Mouse (Mus musculus) limb, embryonic 14.5 days (tissue): ENCODE data around the gene Ablim1. TPM values are rescaled to one million over a fixed set of nuclear protein-coding genes. Genes with fewer than 3 reads are reported as not detected.

ENCODE experiments used
- ATAC-seq: fragments of 200-750 bp; cut with Nextera tagmentation; 2 replicates; pipeline ENCODE4 v1.8.0; 2017; ENCODE audit warnings: low read depth, moderate number of reproducible peaks, moderate TSS enrichment; ENCODE audit not compliant: low FRiP score
- DNase-seq: peaks from one replicate; pipeline ENCODE4 v3.0.0-alpha.2; 2015; ENCODE audit warnings: low spot score
- H3K27ac ChIP-seq: fragments of 300-500 bp; sonication (generic); replicated peaks from 2 replicates; pipeline ENCODE4 v1.5.1; 2014; ENCODE audit warnings: low read depth, mild to moderate bottlenecking, low read length, moderate library complexity, mixed read lengths
- H3K27me3 ChIP-seq: fragments of 300-500 bp; sonication (generic); 2 replicates; pipeline ENCODE4 v1.6.1; 2014; ENCODE audit warnings: low read length, mixed read lengths; ENCODE audit not compliant: control insufficient read depth, insufficient read depth
- H3K36me3 ChIP-seq: fragments of 300-500 bp; sonication (generic); 2 replicates; pipeline ENCODE4 v1.6.1; 2014; ENCODE audit warnings: mild to moderate bottlenecking, low read length, moderate library complexity, mixed read lengths; ENCODE audit not compliant: control insufficient read depth, insufficient read depth
- H3K4me1 ChIP-seq: fragments of 300-500 bp; sonication (generic); 2 replicates; pipeline ENCODE4 v1.6.1; 2014; ENCODE audit warnings: antibody characterized with exemption, low read length, mixed read lengths; ENCODE audit not compliant: control insufficient read depth, insufficient read depth
- H3K4me2 ChIP-seq: fragments of 300-500 bp; sonication (generic); replicated peaks from 2 replicates; pipeline ENCODE4 v1.6.1; 2014; ENCODE audit warnings: low read depth, mild to moderate bottlenecking, low read length, moderate library complexity; ENCODE audit not compliant: severe bottlenecking
- H3K4me3 ChIP-seq: fragments of 300-500 bp; sonication (generic); replicated peaks from 2 replicates; pipeline ENCODE4 v1.5.1; 2014; ENCODE audit warnings: low read length
- H3K9ac ChIP-seq: fragments of 300-500 bp; sonication (generic); 2 replicates; pipeline ENCODE4 v1.6.1; 2014; ENCODE audit warnings: mild to moderate bottlenecking, low read depth, low read length, moderate library complexity; ENCODE audit not compliant: severe bottlenecking
- H3K9me3 ChIP-seq: fragments of 300-500 bp; sonication (generic); 2 replicates; pipeline ENCODE4 v1.6.1; 2016; ENCODE audit warnings: low read length; ENCODE audit not compliant: control insufficient read depth
- POLR2A ChIP-seq: fragments of 200-500 bp; IDR thresholded peaks from 2 replicates; pipeline ENCODE4 v1.8.0; 2012; ENCODE audit warnings: inconsistent platforms, mild to moderate bottlenecking, moderate library complexity, borderline replicate concordance; ENCODE audit not compliant: insufficient read depth, insufficient read length; ENCODE audit errors: extremely low read depth
- WGBS: fragments of 180-500 bp; shearing (Covaris S2); extraction: QIAGEN DNeasy Blood & Tissue Kit; methylation state at CpG from one replicate; pipeline ENCODE4 v1.1.7; 2014; 5-methylcytosine and 5-hydroxymethylcytosine counted together
- polyA plus RNA-seq, 2 experiments: library from polyadenylated mRNA; depleted of rRNA in 1 of 2; stranded (reverse) in 1 of 2; unstranded in 1 of 2; fragments of >200 nt; fragmentation: Nextera tagmentation in 1 of 2; extraction: Ambion mirVana in 1 of 2; gene quantifications; 2 replicates each; pipeline versions ENCODE4 v1.2.1 to v1.2.3; 2012 to 2014

Ablim1 gene
- polyA plus RNA-seq, 2 experiments = 30.6 to 76.9 TPM

GRCm38 (mm10) chr19:57305972-57306371 lies 8.7 kb downstream of the Ablim1 start:
- 63% methylated on average over 8 of the region's 8 CpGs for WGBS
- Histone ChIP-seq H3K4me2 (no peak overlapping the region), H3K36me3 (no peaks in the 10 kb centered on the region), H3K4me3 (no peak overlapping the region), H3K9ac (no peak overlapping the region), H3K4me1 (no peaks in the 10 kb centered on the region; the same call in 1 of the 2 replicates), H3K27me3 (no peaks in the 10 kb centered on the region), H3K27ac (no peak overlapping the region), H3K9me3 (no peaks in the 10 kb centered on the region)
- TF ChIP-seq POLR2A = no peak
- DNase-seq (no peak), ATAC-seq (no peak)

- Histone ChIP-seq H3K4me2 (no peak overlapping the region), H3K9ac (no peak overlapping the region), H3K27ac (no peak overlapping the region), H3K9me3 (no peaks in the 10 kb centered on the region), H3K4me3 (no peak overlapping the region), H3K27me3 (no peaks in the 10 kb centered on the region), H3K4me1 (no peaks in the 10 kb centered on the region; the same call in 1 of the 2 replicates), H3K36me3 (no peaks in the 10 kb centered on the region)
- WGBS = 69% methylated on average over 2 of the region's 2 CpGs
- TF ChIP-seq POLR2A = no peak
- DNase-seq (no peak), ATAC-seq (no peak)
Measured at GRCm38 (mm10) chr19:57304666-57305065, 10.1 kb downstream of the Ablim1 start.

GRCm38 (mm10) chr19:57301961-57302395 lies 12.7 kb downstream of the Ablim1 start:
- no peaks in the 10 kb centered on the region for H3K9me3 ChIP-seq
- no peak for TF ChIP-seq POLR2A
- H3K4me2 ChIP-seq = no peak overlapping the region
- no peak overlapping the region for H3K4me3 ChIP-seq
- no peaks in the 10 kb centered on the region; the same call in 1 of the 2 replicates for H3K4me1 ChIP-seq
- H3K27ac ChIP-seq = no peak overlapping the region
- 44% methylated on average over 12 of the region's 12 CpGs for WGBS
- no peaks in the 10 kb centered on the region for H3K27me3 ChIP-seq
- H3K9ac ChIP-seq = no peak overlapping the region
- DNase-seq = no peak
- H3K36me3 ChIP-seq = no peaks in the 10 kb centered on the region
- ATAC-seq = no peak

- H3K36me3 ChIP-seq = no peaks in the 10 kb centered on the region
- WGBS = 84% methylated on average over 5 of the region's 5 CpGs
- H3K4me3 ChIP-seq = no peak overlapping the region
- no peak for TF ChIP-seq POLR2A
- no peaks in the 10 kb centered on the region for H3K9me3 ChIP-seq
- no peaks in the 10 kb centered on the region for H3K27me3 ChIP-seq
- no peak for ATAC-seq
- H3K4me1 ChIP-seq = no peaks in the 10 kb centered on the region; the same call in 1 of the 2 replicates
- no peak for DNase-seq
- no peak overlapping the region for H3K4me2 ChIP-seq
- H3K9ac ChIP-seq = no peak overlapping the region
- H3K27ac ChIP-seq = no peak overlapping the region
Measured at GRCm38 (mm10) chr19:57298006-57298405, 16.7 kb downstream of the Ablim1 start.

GRCm38 (mm10) chr19:57297447-57297846 lies 17.3 kb downstream of the Ablim1 start:
- DNase-seq = no peak
- no peaks in the 10 kb centered on the region for H3K27me3 ChIP-seq
- no peak for ATAC-seq
- no peak for TF ChIP-seq POLR2A
- H3K9ac ChIP-seq = no peak overlapping the region
- H3K4me2 ChIP-seq = no peak overlapping the region
- WGBS = 89% methylated on average over 9 of the region's 9 CpGs
- H3K36me3 ChIP-seq = no peaks in the 10 kb centered on the region
- no peak overlapping the region for H3K4me3 ChIP-seq
- H3K9me3 ChIP-seq = no peaks in the 10 kb centered on the region
- H3K4me1 ChIP-seq = no peaks in the 10 kb centered on the region; the same call in 1 of the 2 replicates
- H3K27ac ChIP-seq = no peak overlapping the region

- Histone ChIP-seq H3K36me3 (no peaks in the 10 kb centered on the region), H3K4me3 (no peak overlapping the region), H3K9me3 (no peaks in the 10 kb centered on the region), H3K4me2 (no peak overlapping the region), H3K9ac (no peak overlapping the region), H3K27ac (no peak overlapping the region), H3K4me1 (no peaks in the 10 kb centered on the region; the same call in 1 of the 2 replicates), H3K27me3 (no peaks in the 10 kb centered on the region)
- DNase-seq = no peak
- TF ChIP-seq POLR2A = no peak
- 87% methylated on average over 5 of the region's 5 CpGs for WGBS
- no peak for ATAC-seq
Measured at GRCm38 (mm10) chr19:57296539-57296938, 18.2 kb downstream of the Ablim1 start.
